Mouse (Mus musculus): ENCODE measurements around the gene Vmn1r217. TPM values are rescaled to one million over a fixed set of nuclear protein-coding genes. Genes with fewer than 3 reads are reported as not detected.
"Not testable (repeated sequence)": the region's sequence is repeated elsewhere in the genome, so short reads cannot be mapped to it uniquely, and the experiment has no call there.

The Vmn1r217 gene
- not detected for total RNA-seq (2021)
- long read RNA-seq, experiment 1 = 0 reads
- long read RNA-seq, experiment 2 = 0 reads

- DNase-seq (ENCODE audit: low spot score in 2 of 2) = not testable (repeated sequence)
These were observed at the start of gene Vmn1r217 for GRCm38 (mm10) chr13:23118126-23118525. Gene Vmn1r217, minus strand, starts transcription at chr13:23118226.

DNA sequence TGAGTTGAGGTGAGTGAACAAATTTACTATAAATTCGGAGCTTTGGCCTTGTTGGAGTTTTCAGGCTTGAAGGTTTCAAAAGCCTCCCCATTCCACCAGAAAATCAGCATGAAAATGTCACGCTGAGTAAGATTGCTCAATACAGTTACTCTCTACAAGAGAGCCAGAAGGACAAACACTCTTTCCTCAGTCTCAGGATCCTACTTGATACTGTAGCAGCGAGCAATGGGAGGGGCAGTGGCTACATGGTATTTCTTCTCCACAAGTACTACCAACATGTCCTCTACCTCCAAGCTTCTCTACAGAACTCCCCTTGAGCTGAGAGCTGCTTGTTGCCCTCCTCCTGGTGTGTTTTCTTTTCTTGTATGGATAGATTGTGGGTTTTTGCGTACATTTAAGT lies 48.4 kb upstream of the Vmn1r217 start:
- not testable (repeated sequence) for DNase-seq (ENCODE audit: low spot score in 2 of 2)

DNA sequence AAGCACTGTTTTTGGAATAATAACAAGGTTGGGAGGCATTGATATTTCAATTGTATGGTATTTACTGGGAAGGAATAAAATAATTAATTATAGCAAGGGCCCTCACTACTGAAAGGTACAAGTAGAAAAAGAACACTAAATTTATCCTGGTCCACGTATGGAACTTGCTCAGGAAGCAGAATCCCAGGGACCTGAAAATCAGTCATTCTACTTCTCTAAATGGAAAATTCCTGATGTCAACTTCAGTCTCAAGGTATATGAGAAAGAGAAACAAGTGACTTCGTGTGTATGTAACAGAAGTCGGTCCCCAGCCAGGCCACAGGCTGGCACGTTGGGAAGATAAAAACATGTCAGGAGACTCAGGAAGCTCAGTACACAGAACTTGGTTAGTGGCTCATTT lies 41.0 kb upstream of the Vmn1r217 start, which contains the start of gene Vmn1r219:
TSS of gene Vmn1r219 (plus strand) at position 301 of the 400 bp plus-strand sequence.
- no peak for DNase-seq (ENCODE audit: low spot score in 2 of 2)

- DNase-seq (ENCODE audit: low spot score in 2 of 2) = no peak
These were observed 39.8 kb upstream of the Vmn1r217 start for GRCm38 (mm10) chr13:23157848-23158247.

GRCm38 (mm10) chr13:23138880-23139279 lies 20.9 kb upstream of the Vmn1r217 start:
- no peak for DNase-seq (ENCODE audit: low spot score in 2 of 2)

DNA sequence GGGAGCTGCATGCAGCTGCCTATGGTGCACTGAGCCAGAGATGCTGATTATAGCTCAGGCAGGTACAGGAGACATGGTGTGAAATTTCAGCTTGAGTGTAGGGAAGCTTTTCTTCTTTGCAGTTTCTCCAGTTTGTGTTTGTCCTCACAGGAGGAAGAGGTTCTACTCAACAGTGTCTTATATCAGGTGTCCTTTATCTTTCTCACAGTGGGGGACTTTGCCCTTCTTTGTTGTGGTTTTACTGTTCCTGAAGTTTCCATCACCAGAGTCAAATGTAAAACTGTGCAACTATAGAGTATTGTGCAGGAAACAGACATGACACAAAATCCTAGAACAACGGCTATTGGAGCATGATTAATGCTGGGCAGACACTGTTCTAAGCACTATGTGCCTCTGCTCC lies 15.5 kb upstream of the Vmn1r217 start:
- DNase-seq (ENCODE audit: low spot score in 2 of 2) = no peak

DNA sequence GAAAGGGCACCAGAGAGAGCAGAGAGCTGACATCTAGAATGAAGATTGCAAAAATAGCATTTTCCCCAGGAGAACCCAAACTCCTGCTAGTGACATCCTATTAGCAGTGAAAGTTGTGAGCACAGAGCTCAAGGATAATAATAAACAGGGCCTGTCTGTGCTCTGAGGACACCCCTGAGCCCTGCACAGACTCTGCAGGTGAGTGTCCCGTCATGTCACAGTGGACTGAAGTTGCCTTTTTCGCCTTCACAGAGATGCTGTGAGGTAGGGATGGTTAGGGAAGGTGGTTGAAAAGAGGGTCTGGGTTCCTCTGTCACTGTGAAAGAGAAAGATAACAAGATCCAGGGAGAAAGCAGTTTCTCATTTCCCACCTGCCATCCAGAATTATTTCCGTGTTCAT lies 15.1 kb upstream of the Vmn1r217 start, which contains the start of gene Vmn1r218:
TSS of gene Vmn1r218 (plus strand) at position 57 of the 400 bp plus-strand sequence.
- DNase-seq (ENCODE audit: low spot score in 2 of 2) = no peak

DNA sequence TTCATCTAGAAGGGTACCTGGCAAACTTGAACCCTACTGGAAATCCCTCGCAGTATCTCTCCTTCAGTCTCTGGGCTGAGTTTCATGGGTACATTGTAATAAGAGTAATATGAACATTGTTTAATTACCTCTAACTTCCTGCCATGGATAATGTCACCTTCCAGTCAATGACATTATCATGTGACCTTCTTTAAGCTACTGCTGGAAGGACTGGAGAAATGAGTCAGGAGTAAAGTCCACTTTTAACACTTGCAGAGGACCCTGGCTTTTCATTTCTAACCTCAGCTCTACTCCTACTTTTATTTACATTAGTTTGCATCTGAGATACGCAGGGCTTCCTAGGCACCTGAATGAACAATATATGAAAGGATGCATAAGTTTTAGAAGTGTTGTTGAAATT lies 2.6 kb upstream of the Vmn1r217 start:
- no peak for DNase-seq (ENCODE audit: low spot score in 2 of 2)

DNA sequence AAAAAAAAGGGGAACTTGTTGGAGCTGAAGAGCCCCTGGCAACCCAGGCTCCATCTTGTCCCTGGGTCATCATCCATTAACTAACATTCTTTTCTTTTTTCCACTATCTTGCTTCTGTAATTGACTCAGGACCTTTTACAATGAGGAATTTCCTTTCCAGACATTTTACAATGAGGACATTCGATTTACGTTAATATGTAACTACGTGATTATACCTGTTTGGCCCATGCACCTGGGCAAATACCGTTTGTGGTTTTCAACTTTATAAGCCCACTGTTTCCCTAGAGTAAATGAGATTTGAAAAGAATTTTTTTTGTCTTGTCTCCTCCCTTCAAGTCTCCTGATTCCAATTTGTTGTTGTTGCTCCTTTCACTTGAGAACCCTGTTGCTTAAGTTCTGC lies 23.6 kb downstream of the Vmn1r217 start:
- DNase-seq (ENCODE audit: low spot score in 2 of 2) = no peak

- DNase-seq (ENCODE audit: low spot score in 2 of 2) = no peak
These were observed 48.7 kb downstream of the Vmn1r217 start for GRCm38 (mm10) chr13:23069312-23069711.

DNA sequence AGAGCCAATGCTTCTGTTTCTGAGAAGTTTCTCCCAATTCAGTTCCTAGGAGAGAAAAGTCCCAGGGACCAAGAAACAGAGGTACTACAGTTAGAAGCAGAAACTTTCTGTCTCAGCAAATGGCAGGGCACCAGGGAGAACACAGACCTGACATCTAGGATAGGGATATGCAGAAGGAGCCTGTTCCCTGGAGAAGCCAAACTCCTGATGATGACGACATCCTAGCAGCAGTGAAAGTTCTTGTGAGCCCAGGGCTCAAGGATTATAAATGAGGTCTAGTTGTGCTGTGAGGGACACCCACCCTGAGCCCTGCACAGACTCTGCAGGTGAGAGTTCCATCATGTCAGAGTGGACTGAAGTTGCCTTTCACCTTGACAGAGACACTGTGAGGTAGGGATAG lies 50.3 kb downstream of the Vmn1r217 start, which contains the start of gene Vmn1r215:
TSS of gene Vmn1r215 (plus strand) at position 301 of the 400 bp plus-strand sequence.
- no peak for DNase-seq (ENCODE audit: low spot score in 2 of 2)

DNA sequence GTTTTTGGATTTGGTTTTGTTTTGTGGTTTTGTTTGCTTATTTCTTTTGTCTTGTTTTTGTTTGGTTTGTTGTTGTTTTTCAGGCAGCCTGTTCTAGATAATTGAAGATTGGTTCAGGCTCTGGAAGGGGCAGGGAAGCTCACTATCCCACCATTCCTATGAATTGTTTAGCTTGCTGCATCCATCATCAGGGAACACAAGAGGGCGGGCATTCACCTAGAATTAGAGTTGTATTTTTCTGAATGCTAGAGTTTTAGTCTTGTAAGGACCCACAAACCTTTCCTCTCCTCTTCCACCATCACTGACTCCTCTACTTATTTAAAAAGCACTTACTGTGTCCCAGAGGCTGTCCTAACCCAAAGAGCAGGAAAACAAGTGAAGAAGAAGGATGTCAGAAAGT lies 60.2 kb downstream of the Vmn1r217 start:
- DNase-seq (ENCODE audit: low spot score in 2 of 2) = no peak

Other genes starting within 250 kb of the Vmn1r217 start
- gene Vmn1r212, start 234.0 kb downstream of the Vmn1r217 start, total RNA-seq (2021) = not detected
- gene Vmn1r213, start 110.6 kb downstream of the Vmn1r217 start, total RNA-seq (2021) = not detected
- not detected for gene Vmn1r214, start 87.8 kb downstream of the Vmn1r217 start, total RNA-seq (2021)
- gene Vmn1r215, start 50.2 kb downstream of the Vmn1r217 start, total RNA-seq (2021) = not detected
- not detected for gene Vmn1r218, start 14.9 kb upstream of the Vmn1r217 start, total RNA-seq (2021)
- gene Vmn1r219, start 41.1 kb upstream of the Vmn1r217 start, total RNA-seq (2021) = not detected
- gene Vmn1r220, start 69.7 kb upstream of the Vmn1r217 start, total RNA-seq (2021) = not detected
- not detected for gene Vmn1r221, start 95.9 kb upstream of the Vmn1r217 start, total RNA-seq (2021)
- not detected for gene Vmn1r222, start 117.7 kb upstream of the Vmn1r217 start, total RNA-seq (2021)
- not detected for gene Vmn1r223, start 128.9 kb upstream of the Vmn1r217 start, total RNA-seq (2021)